Mouse (Mus musculus): ENCODE results near the gene Vnn1. TPM values are rescaled to one million over a fixed set of nuclear protein-coding genes. Genes with fewer than 3 reads are reported as not detected.

Vnn1 gene
- polyA plus RNA-seq, 1 experiment from 2014 or later, result 2.1 TPM

GRCm38 (mm10) chr10:23920056-23920455, 25.6 kb downstream of the Vnn1 start, which contains the start of gene Taar1:
Taar1 (plus strand) TSS chr10:23920356.
- H3K9me3 ChIP-seq (replicated peaks), result no peaks in the 10 kb centered on the region
- H3K36me3 ChIP-seq, result no peaks in the 10 kb centered on the region
- 78% methylated on average over 4 of the region's 4 CpGs for WGBS

DNA sequence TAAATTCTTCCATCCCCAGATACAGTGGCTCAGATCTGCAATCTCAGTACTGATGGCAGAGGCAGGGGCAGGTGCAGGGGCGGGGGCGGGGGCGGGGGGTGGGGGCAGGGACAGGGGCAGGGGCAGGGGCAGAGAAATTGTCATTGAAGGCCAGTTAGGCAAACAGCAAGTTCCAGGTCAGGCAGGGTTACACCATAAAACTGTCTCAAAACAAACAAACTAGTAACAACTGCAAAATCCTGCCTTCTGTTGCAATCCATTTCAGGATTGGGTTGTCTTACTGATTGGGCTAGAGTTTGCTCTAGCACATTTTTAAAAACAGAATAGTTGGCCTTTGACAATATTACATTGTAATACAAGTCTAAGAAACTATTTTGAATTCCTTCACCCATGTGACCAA, 28.0 kb downstream of the Vnn1 start:
- Histone ChIP-seq H3K9ac (no peak overlapping the region), H3K4me1 (replicated peaks) (no peaks in the 10 kb centered on the region), H3K27me3 (no peaks in the 10 kb centered on the region), H3K4me3 (no peak overlapping the region), H3K4me2 (no peak overlapping the region), H3K9me3 (replicated peaks) (no peaks in the 10 kb centered on the region), H3K36me3 (no peaks in the 10 kb centered on the region), H3K27ac (no peak overlapping the region)
- WGBS, result 59% methylated on average over 3 of the region's 3 CpGs
- no peak for ATAC-seq (replicated peaks; ENCODE audit: insufficient number of reproducible peaks, insufficient read depth, low FRiP score, low read depth)

More at GRCm38 (mm10) chr10:23920056-23920455, 25.6 kb downstream of the Vnn1 start, which contains the start of gene Taar1:
- ATAC-seq (replicated peaks; ENCODE audit: insufficient number of reproducible peaks, insufficient read depth, low FRiP score, low read depth), result no peak
- Histone ChIP-seq H3K27ac (no peak within 1 kb of the TSS), H3K9ac (no peak within 1 kb of the TSS), H3K4me3 (no peak within 1 kb of the TSS), H3K27me3 (no peaks in the 10 kb centered on the region), H3K4me2 (no peak within 1 kb of the TSS), H3K4me1 (replicated peaks) (no peaks in the 10 kb centered on the region)

GRCm38 (mm10) chr10:23923941-23924340, 29.5 kb downstream of the Vnn1 start:
- Histone ChIP-seq H3K9ac (no peak overlapping the region), H3K4me3 (no peak overlapping the region), H3K4me2 (no peak overlapping the region), H3K27me3 (no peaks in the 10 kb centered on the region), H3K4me1 (replicated peaks) (no peaks in the 10 kb centered on the region), H3K9me3 (replicated peaks) (no peaks in the 10 kb centered on the region), H3K36me3 (no peaks in the 10 kb centered on the region), H3K27ac (no peak overlapping the region)
- no peak for ATAC-seq (replicated peaks; ENCODE audit: insufficient number of reproducible peaks, insufficient read depth, low FRiP score, low read depth)
- 76% methylated on average over 2 of the region's 2 CpGs for WGBS

GRCm38 (mm10) chr10:23937613-23938012, 43.1 kb downstream of the Vnn1 start:
- Histone ChIP-seq H3K4me1 (replicated peaks) (no peaks in the 10 kb centered on the region), H3K9me3 (replicated peaks) (no peaks in the 10 kb centered on the region), H3K9ac (no peak overlapping the region), H3K4me2 (no peak overlapping the region), H3K27ac (no peak overlapping the region), H3K36me3 (no peaks in the 10 kb centered on the region), H3K27me3 (no peaks in the 10 kb centered on the region), H3K4me3 (no peak overlapping the region)
- no peak for ATAC-seq (replicated peaks; ENCODE audit: insufficient number of reproducible peaks, insufficient read depth, low FRiP score, low read depth)
- WGBS, result 36% methylated on average over 4 of the region's 4 CpGs

- Histone ChIP-seq H3K36me3 (no peaks in the 10 kb centered on the region), H3K27ac (no peak within 1 kb of the TSS), H3K4me2 (no peak within 1 kb of the TSS), H3K9me3 (replicated peaks) (no peaks in the 10 kb centered on the region), H3K9ac (no peak within 1 kb of the TSS), H3K4me3 (no peak within 1 kb of the TSS), H3K27me3 (no peaks in the 10 kb centered on the region), H3K4me1 (replicated peaks) (no peaks in the 10 kb centered on the region)
- WGBS, result 56% methylated on average over 6 of the region's 6 CpGs
- ATAC-seq (replicated peaks; ENCODE audit: insufficient number of reproducible peaks, insufficient read depth, low FRiP score, low read depth), result no peak
Measured at GRCm38 (mm10) chr10:23938312-23938711, 43.8 kb downstream of the Vnn1 start, which contains the start of gene Taar2. Taar2 (plus strand) TSS chr10:23938572.

- Histone ChIP-seq H3K27ac (no peak overlapping the region), H3K27me3 (no peaks in the 10 kb centered on the region), H3K4me1 (replicated peaks) (no peaks in the 10 kb centered on the region), H3K9me3 (replicated peaks) (no peaks in the 10 kb centered on the region), H3K4me3 (no peak overlapping the region), H3K9ac (no peak overlapping the region), H3K36me3 (no peaks in the 10 kb centered on the region), H3K4me2 (no peak overlapping the region)
- WGBS, result 73% methylated on average over 5 of the region's 5 CpGs
- ATAC-seq (replicated peaks; ENCODE audit: insufficient number of reproducible peaks, insufficient read depth, low FRiP score, low read depth), result no peak
Measured at GRCm38 (mm10) chr10:23942465-23942864, 48.0 kb downstream of the Vnn1 start.

- no peak overlapping the region for H3K9ac ChIP-seq
- no peaks in the 10 kb centered on the region for H3K27me3 ChIP-seq
- no peak overlapping the region for H3K4me3 ChIP-seq
- H3K27ac ChIP-seq, result no peak overlapping the region
- H3K9me3 ChIP-seq (replicated peaks), result no peaks in the 10 kb centered on the region
- no peaks in the 10 kb centered on the region for H3K36me3 ChIP-seq
- WGBS, result 40% methylated on average over 7 of the region's 7 CpGs
- no peak for ATAC-seq (replicated peaks; ENCODE audit: insufficient number of reproducible peaks, insufficient read depth, low FRiP score, low read depth)
- no peak overlapping the region for H3K4me2 ChIP-seq
- H3K4me1 ChIP-seq (replicated peaks), result no peaks in the 10 kb centered on the region
Measured at GRCm38 (mm10) chr10:23948026-23948425, 53.5 kb downstream of the Vnn1 start.

DNA sequence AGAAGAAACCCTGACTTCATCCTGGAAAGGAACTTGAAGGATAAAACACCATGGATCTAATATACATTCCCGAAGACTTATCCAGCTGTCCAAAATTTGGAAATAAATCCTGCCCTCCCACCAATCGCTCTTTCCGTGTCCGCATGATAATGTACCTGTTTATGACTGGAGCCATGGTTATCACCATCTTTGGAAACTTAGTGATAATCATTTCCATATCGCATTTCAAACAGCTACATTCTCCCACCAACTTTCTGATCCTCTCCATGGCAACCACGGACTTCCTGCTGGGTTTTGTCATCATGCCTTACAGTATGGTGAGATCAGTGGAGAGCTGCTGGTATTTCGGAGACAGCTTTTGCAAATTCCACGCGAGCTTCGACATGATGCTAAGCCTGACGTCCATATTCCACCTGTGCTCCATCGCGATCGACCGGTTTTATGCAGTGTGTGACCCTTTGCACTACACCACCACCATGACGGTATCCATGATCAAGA, 55.1 kb downstream of the Vnn1 start, which contains the start of gene Taar3:
Taar3 (plus strand) TSS at position 51 of the 498 bp plus-strand sequence.
- Histone ChIP-seq H3K4me3 (no peak within 1 kb of the TSS), H3K9ac (no peak within 1 kb of the TSS), H3K27ac (no peak within 1 kb of the TSS), H3K4me2 (no peak within 1 kb of the TSS), H3K27me3 (no peaks in the 10 kb centered on the region), H3K36me3 (no peaks in the 10 kb centered on the region), H3K9me3 (replicated peaks) (no peaks in the 10 kb centered on the region), H3K4me1 (replicated peaks) (no peaks in the 10 kb centered on the region)
- ATAC-seq (replicated peaks; ENCODE audit: insufficient number of reproducible peaks, insufficient read depth, low FRiP score, low read depth), result no peak
- WGBS, result 87% methylated on average over 16 of the region's 16 CpGs

GRCm38 (mm10) chr10:23951714-23952113, 57.2 kb downstream of the Vnn1 start:
- Histone ChIP-seq H3K9ac (no peak overlapping the region), H3K4me1 (replicated peaks) (no peaks in the 10 kb centered on the region), H3K4me3 (no peak overlapping the region), H3K9me3 (replicated peaks) (no peaks in the 10 kb centered on the region), H3K27me3 (no peaks in the 10 kb centered on the region), H3K4me2 (no peak overlapping the region), H3K27ac (no peak overlapping the region), H3K36me3 (no peaks in the 10 kb centered on the region)
- ATAC-seq (replicated peaks; ENCODE audit: insufficient number of reproducible peaks, insufficient read depth, low FRiP score, low read depth), result no peak
- 80% methylated on average over 6 of the region's 6 CpGs for WGBS

Other genes starting within 250 kb of the Vnn1 start
- gene Rps12, start 107.4 kb upstream of the Vnn1 start, polyA plus RNA-seq (2015; fragmentation: Nextera tagmentation; extraction: Ambion mirVana), result 89.3 and 90.3 TPM in 2 replicates
- 8.0 and 8.9 TPM in 2 replicates for gene Slc18b1, start 97.7 kb upstream of the Vnn1 start, polyA plus RNA-seq (2015; fragmentation: Nextera tagmentation; extraction: Ambion mirVana)
- gene Vnn3, start 43.2 kb upstream of the Vnn1 start, polyA plus RNA-seq (2015; fragmentation: Nextera tagmentation; extraction: Ambion mirVana), result 0.15 and 0.22 TPM in 2 replicates
- gene Taar1, start 25.7 kb downstream of the Vnn1 start, polyA plus RNA-seq (2015; fragmentation: Nextera tagmentation; extraction: Ambion mirVana), result not detected in 2 replicates
- gene Taar2, start 43.9 kb downstream of the Vnn1 start, polyA plus RNA-seq (2015; fragmentation: Nextera tagmentation; extraction: Ambion mirVana), result not detected in 2 replicates
- gene Taar3, start 54.9 kb downstream of the Vnn1 start, polyA plus RNA-seq (2015; fragmentation: Nextera tagmentation; extraction: Ambion mirVana), result not detected in 2 replicates
- gene Taar4, start 65.8 kb downstream of the Vnn1 start, polyA plus RNA-seq (2015; fragmentation: Nextera tagmentation; extraction: Ambion mirVana), result not detected in 2 replicates
- gene Taar5, start 76.0 kb downstream of the Vnn1 start, polyA plus RNA-seq (2015; fragmentation: Nextera tagmentation; extraction: Ambion mirVana), result not detected in 2 replicates
- not detected in 2 replicates for gene Taar6, start 91.0 kb downstream of the Vnn1 start, polyA plus RNA-seq (2015; fragmentation: Nextera tagmentation; extraction: Ambion mirVana)
- not detected in 2 replicates for gene Taar7a, start 98.8 kb downstream of the Vnn1 start, polyA plus RNA-seq (2015; fragmentation: Nextera tagmentation; extraction: Ambion mirVana)
- not detected in 2 replicates for gene Taar7b, start 105.3 kb downstream of the Vnn1 start, polyA plus RNA-seq (2015; fragmentation: Nextera tagmentation; extraction: Ambion mirVana)
- gene Taar7d, start 132.5 kb downstream of the Vnn1 start, polyA plus RNA-seq (2015; fragmentation: Nextera tagmentation; extraction: Ambion mirVana), result not detected in 2 replicates
- not detected in 2 replicates for gene Taar7e, start 142.9 kb downstream of the Vnn1 start, polyA plus RNA-seq (2015; fragmentation: Nextera tagmentation; extraction: Ambion mirVana)
- gene Taar7f, start 154.8 kb downstream of the Vnn1 start, polyA plus RNA-seq (2015; fragmentation: Nextera tagmentation; extraction: Ambion mirVana), result not detected in 2 replicates
- not detected in 2 replicates for gene Taar8a, start 181.8 kb downstream of the Vnn1 start, polyA plus RNA-seq (2015; fragmentation: Nextera tagmentation; extraction: Ambion mirVana)
- gene Taar8b, start 197.6 kb downstream of the Vnn1 start, polyA plus RNA-seq (2015; fragmentation: Nextera tagmentation; extraction: Ambion mirVana), result not detected in 2 replicates
- gene Taar8c, start 207.2 kb downstream of the Vnn1 start, polyA plus RNA-seq (2015; fragmentation: Nextera tagmentation; extraction: Ambion mirVana), result not detected in 2 replicates
- gene Taar9, start 214.8 kb downstream of the Vnn1 start, polyA plus RNA-seq (2015; fragmentation: Nextera tagmentation; extraction: Ambion mirVana), result not detected in 2 replicates